Mouse (Mus musculus) cerebellum, adult 18-20 months (tissue): ENCODE results near the gene Utp15.
A peak's percentile ranks its signal among the peaks of the same experiment; 100 is the strongest.

Source experiments
- DNase-seq, 2 experiments: peaks; one replicate each; pipeline ENCODE4 v3.0.0; 2021

The Utp15 gene

GRCm38 (mm10) chr13:98245386-98245785, 17.5 kb downstream of the Utp15 start:
- no peak for DNase-seq

GRCm38 (mm10) chr13:98244571-98245350, 18.1 kb downstream of the Utp15 start:
- DNase-seq: no peak

- DNase-seq: no peak
These were observed 21.1 kb downstream of the Utp15 start for GRCm38 (mm10) chr13:98241531-98242282.

- peak; percentile 49 to 63 for DNase-seq
These were observed 22.7 kb downstream of the Utp15 start for GRCm38 (mm10) chr13:98239978-98240641.

- DNase-seq: no peak
These were observed 27.4 kb downstream of the Utp15 start for GRCm38 (mm10) chr13:98235451-98235850.

GRCm38 (mm10) chr13:98230511-98230910, 32.3 kb downstream of the Utp15 start:
- no peak for DNase-seq

- no peak for DNase-seq
These were observed 36.6 kb downstream of the Utp15 start for GRCm38 (mm10) chr13:98226225-98226624.

GRCm38 (mm10) chr13:98222848-98223247, 40.0 kb downstream of the Utp15 start:
- no peak for DNase-seq

- DNase-seq: no peak
These were observed 52.7 kb downstream of the Utp15 start for GRCm38 (mm10) chr13:98210137-98210536.

- no peak for DNase-seq
These were observed 54.0 kb downstream of the Utp15 start for GRCm38 (mm10) chr13:98208842-98209241.

- DNase-seq: no peak
These were observed 56.3 kb downstream of the Utp15 start for GRCm38 (mm10) chr13:98206546-98206870.

GRCm38 (mm10) chr13:98205771-98206545, 56.9 kb downstream of the Utp15 start, which contains the start of gene Arhgef28:
Gene Arhgef28 (minus strand): TSS chr13:98206439.
- DNase-seq: peak; percentile 23 to 32

GRCm38 (mm10) chr13:98205111-98205510, 57.7 kb downstream of the Utp15 start:
- DNase-seq: no peak

- no peak for DNase-seq
These were observed 58.5 kb downstream of the Utp15 start for GRCm38 (mm10) chr13:98204371-98204770.

- DNase-seq: no peak
These were observed 61.4 kb downstream of the Utp15 start for GRCm38 (mm10) chr13:98201436-98201835.
